Mouse (Mus musculus) megakaryocyte, embryonic 14.5 days (primary cell): ENCODE measurements around the gene Inpp5k. TPM values are rescaled to one million over a fixed set of nuclear protein-coding genes. Genes with fewer than 3 reads are reported as not detected.
"Not testable (repeated sequence)": the region's sequence is repeated elsewhere in the genome, so short reads cannot be mapped to it uniquely, and the experiment has no call there.

Experiments used
- H3K27me3 ChIP-seq: replicated peaks from 2 replicates; pipeline ENCODE3; 2012; ENCODE audit warnings: inconsistent platforms
- H3K36me3 ChIP-seq: replicated peaks from 2 replicates; pipeline ENCODE3; 2012; ENCODE audit warnings: low read length, inconsistent platforms, mixed read lengths
- H3K4me1 ChIP-seq: 2 replicates; pipeline ENCODE4 v1.6.1; 2012; ENCODE audit warnings: inconsistent platforms
- H3K4me3 ChIP-seq: replicated peaks from 2 replicates; pipeline ENCODE3; 2012; ENCODE audit warnings: moderate library complexity, mild to moderate bottlenecking, inconsistent platforms
- H3K9me3 ChIP-seq: 2 replicates; pipeline ENCODE4 v1.6.1; 2012; ENCODE audit warnings: inconsistent platforms
- FLI1 ChIP-seq: IDR thresholded peaks from 2 replicates; pipeline ENCODE4 v1.6.1; 2012; ENCODE audit warnings: low read length, inconsistent platforms, mixed read lengths
- GATA1 ChIP-seq: IDR thresholded peaks from 3 replicates; pipeline ENCODE4 v1.6.1; 2012; ENCODE audit warnings: mixed read lengths, low read length, inconsistent platforms, borderline replicate concordance
- polyA plus RNA-seq: library from polyadenylated mRNA; stranded (reverse); fragments of >175 nt; gene quantifications from 2 replicates; pipeline ENCODE4 v1.2.3, GENCODE M21; 2012; ENCODE audit warnings: low replicate concordance; ENCODE audit not compliant: insufficient read depth

Gene Inpp5k
- polyA plus RNA-seq, 1 experiment, result 43.3 TPM

DNA sequence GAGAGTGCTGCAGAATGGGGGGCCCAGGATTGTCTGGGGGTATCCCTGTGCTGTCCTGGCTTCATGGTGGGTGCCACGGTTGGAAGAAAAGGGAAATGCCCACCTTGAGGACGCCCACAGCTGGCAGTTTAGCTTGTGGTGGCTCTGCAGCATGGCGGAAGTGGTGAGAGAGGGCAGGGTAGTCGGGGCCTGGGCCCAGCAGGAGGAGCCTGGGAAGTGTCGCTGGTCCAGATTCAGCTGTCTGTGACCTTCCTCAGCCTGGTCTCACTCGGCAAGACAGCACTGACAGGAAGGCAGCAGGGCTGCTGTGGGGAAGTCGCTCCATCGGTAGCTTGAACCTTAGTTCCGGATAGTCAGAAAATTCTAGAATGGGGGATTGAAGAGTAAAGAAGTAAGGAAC is 36.4 kb upstream of the Inpp5k start:
- Histone ChIP-seq H3K4me3 (no peak overlapping the region), H3K9me3 (no peaks in the 10 kb centered on the region), H3K27me3 (no peaks in the 10 kb centered on the region), H3K36me3 (peaks cover 94% of the 10 kb centered on the region), H3K4me1 (peaks cover 84% of the 10 kb centered on the region)
- no peak for TF ChIP-seq GATA1
- no peak for TF ChIP-seq FLI1

DNA sequence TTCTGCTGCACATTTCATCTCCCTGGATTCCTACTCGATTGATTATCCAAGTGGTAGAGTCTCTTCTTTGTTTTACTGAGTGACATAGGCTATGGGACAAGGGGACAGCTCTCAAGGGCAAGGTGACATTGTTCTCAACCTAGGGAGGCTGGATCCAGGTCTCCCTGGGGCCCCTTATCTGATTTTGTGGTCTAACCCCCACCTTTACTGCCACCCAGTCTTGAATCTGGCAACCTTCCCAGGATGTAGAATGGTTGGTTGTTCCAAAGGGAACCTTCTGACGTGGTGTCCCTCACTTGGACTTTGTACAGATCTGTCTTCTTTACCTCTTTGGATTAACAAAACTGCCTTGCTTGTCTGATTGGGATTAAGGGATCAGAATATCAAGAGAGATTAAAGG is 35.4 kb upstream of the Inpp5k start:
- no peaks in the 10 kb centered on the region for H3K9me3 ChIP-seq
- peaks cover 75% of the 10 kb centered on the region for H3K4me1 ChIP-seq
- no peak for TF ChIP-seq GATA1
- no peak for TF ChIP-seq FLI1
- peaks cover 92% of the 10 kb centered on the region for H3K36me3 ChIP-seq
- no peaks in the 10 kb centered on the region for H3K27me3 ChIP-seq
- H3K4me3 ChIP-seq, result no peak overlapping the region

DNA sequence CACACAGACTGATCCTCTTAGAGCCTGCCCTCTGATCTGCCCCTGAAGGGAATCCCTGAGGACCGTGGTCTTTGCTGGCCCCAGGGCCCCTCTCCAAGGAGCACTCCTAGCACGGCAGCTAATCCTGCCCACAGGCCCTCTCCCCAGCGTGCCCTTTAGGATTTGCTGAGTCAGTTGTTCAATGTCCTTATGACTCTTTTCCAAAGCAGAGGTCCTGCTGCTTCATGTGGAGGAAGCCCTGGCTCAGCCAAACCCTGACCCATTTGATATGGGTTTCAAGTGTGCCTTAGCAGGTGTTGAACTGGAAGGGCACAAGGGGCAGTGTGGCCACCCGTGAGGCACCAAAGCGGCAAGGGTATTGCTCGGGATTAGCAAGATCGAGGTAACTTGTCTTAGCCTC is 35.0 kb upstream of the Inpp5k start:
- H3K9me3 ChIP-seq, result no peaks in the 10 kb centered on the region
- H3K27me3 ChIP-seq, result no peaks in the 10 kb centered on the region
- peaks cover 92% of the 10 kb centered on the region for H3K36me3 ChIP-seq
- H3K4me3 ChIP-seq, result no peak overlapping the region
- H3K4me1 ChIP-seq, result peaks cover 76% of the 10 kb centered on the region
- TF ChIP-seq GATA1 (no peak), FLI1 (no peak)

DNA sequence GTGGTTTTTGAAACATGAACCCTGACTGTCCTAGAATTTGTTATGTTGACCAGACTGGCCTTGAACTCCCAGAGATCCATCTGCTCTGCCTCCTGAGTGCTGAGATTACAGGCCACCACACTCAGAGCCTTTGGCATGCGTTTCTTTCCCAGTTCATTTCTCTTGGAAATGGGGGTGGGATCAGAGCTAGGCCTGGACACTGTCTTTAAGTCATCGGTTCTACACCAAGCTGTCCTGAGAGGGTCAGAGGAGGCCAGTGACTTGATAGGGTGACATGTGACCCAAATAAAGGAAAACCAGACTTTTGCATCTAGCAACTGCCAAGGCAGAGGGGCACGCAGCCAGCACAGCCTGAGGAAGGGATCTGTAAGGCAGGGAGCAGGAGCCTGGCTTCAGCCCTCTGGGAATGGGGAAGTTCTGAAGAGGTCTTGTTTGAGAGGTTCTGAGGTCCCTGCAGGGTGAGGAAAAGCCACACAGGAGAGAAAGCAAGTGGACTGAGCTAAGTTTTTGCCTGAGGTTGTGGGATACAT is 34.0 kb upstream of the Inpp5k start:
- Histone ChIP-seq H3K4me3 (no peak overlapping the region), H3K27me3 (no peaks in the 10 kb centered on the region), H3K36me3 (peaks cover 95% of the 10 kb centered on the region), H3K4me1 (peaks cover 70% of the 10 kb centered on the region), H3K9me3 (no peaks in the 10 kb centered on the region)
- no peak for TF ChIP-seq FLI1

DNA sequence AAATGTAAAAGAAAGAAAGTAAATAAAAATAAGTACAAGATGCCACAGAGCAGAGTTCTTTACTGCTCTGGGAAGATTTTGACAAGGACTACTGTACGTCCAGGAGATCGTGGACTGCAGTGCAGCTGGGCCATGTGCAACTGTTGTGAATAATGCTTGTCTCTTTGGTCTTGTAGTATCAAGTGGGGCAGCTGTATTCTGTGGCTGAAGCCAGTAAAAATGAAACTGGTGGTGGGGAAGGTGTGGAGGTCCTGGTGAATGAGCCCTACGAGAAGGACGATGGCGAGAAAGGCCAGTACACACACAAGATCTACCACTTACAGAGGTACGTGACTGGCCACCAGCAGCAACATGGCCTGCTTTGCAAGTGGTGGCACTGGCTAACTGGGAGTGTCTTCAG is 32.8 kb upstream of the Inpp5k start:
- Histone ChIP-seq H3K4me3 (peak overlapping the region; percentile 57), H3K9me3 (no peaks in the 10 kb centered on the region), H3K4me1 (peaks cover 60% of the 10 kb centered on the region), H3K36me3 (peaks cover 95% of the 10 kb centered on the region), H3K27me3 (no peaks in the 10 kb centered on the region)
- TF ChIP-seq FLI1 (no peak), GATA1 (no peak)

DNA sequence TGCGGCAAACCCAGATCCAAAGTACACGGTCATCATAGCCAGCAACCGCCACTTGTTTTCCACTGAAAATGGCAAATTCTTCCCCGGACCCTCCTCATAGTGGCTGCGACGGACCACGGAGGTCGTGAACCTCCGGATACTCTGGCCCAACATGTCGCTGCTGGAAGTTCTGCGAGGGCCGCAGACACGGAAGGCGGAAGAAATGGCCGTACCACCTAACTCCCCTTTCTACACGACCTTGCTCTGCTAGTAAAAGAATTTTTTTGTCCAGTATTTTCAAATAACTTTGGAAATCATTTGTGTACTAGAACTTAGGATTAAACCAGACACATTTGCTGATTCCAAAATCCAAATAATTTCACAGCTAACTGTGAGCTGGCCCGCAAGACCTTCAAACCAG is 31.0 kb upstream of the Inpp5k start:
- H3K9me3 ChIP-seq, H3K4me3 ChIP-seq, H3K27me3 ChIP-seq: not testable (repeated sequence)
- Histone ChIP-seq H3K36me3 (peaks cover 97% of the 10 kb centered on the region), H3K4me1 (peaks cover 58% of the 10 kb centered on the region)

DNA sequence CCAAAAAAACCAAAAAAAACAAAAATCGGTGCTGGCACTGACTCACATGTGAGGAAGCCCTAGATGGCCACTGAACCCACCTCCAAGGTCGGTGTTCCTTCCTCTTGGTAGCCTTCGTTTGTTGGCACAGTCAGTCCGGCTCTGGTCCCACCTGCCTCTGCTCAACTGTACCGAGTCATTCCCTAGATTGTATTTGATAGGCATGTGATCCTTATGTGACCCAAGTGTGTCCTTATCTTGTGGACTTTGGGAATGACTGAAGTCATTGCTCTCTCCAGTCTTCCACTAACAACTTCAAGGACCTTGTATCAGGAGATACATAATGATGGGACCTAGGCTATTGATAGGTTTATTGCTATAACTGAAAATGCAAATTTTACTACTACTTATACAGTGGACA is 26.0 kb upstream of the Inpp5k start:
- Histone ChIP-seq H3K4me3 (no peak overlapping the region), H3K27me3 (no peaks in the 10 kb centered on the region), H3K9me3 (no peaks in the 10 kb centered on the region), H3K36me3 (peaks cover 98% of the 10 kb centered on the region), H3K4me1 (peaks cover 34% of the 10 kb centered on the region)
- TF ChIP-seq GATA1 (no peak), FLI1 (no peak)

DNA sequence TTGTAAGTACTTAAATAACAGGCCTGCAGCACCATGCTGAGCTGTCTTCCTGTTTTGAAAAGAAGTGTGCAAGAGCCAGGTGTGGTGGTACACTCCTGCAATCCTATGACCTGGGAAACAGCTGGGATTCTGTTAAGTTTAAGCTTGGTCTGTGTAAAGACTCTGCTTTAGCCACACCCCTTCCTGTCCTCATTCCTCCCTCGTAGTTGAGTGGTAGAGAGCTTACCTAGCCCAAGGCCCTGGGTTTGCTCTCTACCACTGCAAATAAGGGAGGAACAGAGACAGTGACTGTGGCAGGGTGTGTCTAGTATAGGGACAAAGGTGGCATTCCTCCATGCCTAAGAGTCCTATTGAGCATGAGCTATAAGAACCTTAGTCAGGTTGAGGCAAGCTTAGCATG is 25.5 kb upstream of the Inpp5k start:
- Histone ChIP-seq H3K36me3 (peaks cover 98% of the 10 kb centered on the region), H3K27me3 (no peaks in the 10 kb centered on the region), H3K4me3 (no peak overlapping the region), H3K9me3 (no peaks in the 10 kb centered on the region), H3K4me1 (peaks cover 39% of the 10 kb centered on the region)
- TF ChIP-seq FLI1 (no peak), GATA1 (no peak)

DNA sequence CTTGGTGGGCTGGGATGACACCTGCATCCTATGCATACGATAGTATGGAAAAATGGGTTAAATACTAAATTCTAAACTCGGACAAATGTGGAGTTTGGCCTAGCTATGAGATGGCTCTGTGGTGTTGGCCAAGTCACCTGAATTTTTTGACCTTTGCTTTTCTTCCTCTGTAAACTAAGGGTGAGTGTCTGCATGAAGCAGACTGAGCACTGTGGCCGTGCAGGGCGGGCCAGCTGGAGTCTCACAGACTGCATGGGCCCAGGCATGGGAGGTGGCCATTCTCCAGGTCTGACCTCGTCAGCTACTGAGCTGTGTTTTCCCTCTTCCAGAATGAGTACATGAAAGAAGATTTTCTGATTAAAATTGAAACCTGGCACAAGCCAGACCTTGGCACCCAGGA is 22.0 kb upstream of the Inpp5k start:
- H3K36me3 ChIP-seq, result peaks cover 96% of the 10 kb centered on the region
- H3K4me3 ChIP-seq, result no peak overlapping the region
- H3K9me3 ChIP-seq, result no peaks in the 10 kb centered on the region
- no peak for TF ChIP-seq FLI1
- no peak for TF ChIP-seq GATA1
- no peaks in the 10 kb centered on the region for H3K27me3 ChIP-seq
- H3K4me1 ChIP-seq, result peaks cover 27% of the 10 kb centered on the region

DNA sequence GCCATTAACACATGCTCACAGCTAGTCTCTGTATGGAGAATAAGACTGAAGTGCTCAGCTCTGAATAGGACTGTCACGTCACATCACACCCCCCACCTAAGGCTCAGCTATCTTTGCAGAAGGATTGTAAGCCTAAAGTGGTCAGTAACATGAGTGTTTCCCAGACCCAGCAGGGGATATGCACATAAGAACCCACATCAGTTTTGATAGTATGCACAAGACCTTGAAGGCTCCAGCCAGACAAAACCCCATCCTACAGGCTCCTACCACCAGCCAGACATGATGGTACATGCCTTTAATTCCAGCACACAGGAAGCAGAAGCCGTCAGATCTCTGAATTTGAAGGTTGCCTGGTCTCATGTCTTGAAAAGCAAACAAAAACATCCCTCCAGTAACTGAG is 20.8 kb upstream of the Inpp5k start:
- H3K36me3 ChIP-seq, result peaks cover 94% of the 10 kb centered on the region
- H3K4me3 ChIP-seq, result no peak overlapping the region
- H3K4me1 ChIP-seq, result peaks cover 23% of the 10 kb centered on the region
- TF ChIP-seq FLI1 (no peak), GATA1 (no peak)
- H3K27me3 ChIP-seq, result no peaks in the 10 kb centered on the region
- no peaks in the 10 kb centered on the region for H3K9me3 ChIP-seq

DNA sequence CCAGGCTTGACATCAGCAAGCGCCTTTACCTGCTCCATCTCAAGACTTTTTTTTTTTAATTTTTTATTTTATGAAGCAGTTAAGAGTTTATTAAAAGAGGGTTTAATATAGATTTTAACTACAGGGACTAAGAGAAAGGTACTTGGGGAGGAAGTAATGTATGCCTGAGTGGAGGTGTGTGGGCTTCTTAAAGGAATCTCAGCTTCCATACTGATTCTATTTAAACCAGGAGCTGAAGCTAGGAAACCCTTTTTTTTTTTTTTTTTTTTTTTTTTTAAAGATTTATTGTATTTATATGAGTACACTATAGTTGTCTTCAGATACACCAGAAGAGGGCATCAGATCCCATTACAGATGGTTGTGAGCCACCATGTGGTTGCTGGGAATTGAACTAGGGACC is 16.0 kb upstream of the Inpp5k start:
- Histone ChIP-seq H3K9me3 (no peaks in the 10 kb centered on the region), H3K27me3 (no peaks in the 10 kb centered on the region), H3K36me3 (peaks cover 91% of the 10 kb centered on the region), H3K4me3 (no peak overlapping the region), H3K4me1 (peaks cover 6% of the 10 kb centered on the region; the same call in 1 of the 2 replicates)
- TF ChIP-seq GATA1 (no peak), FLI1 (no peak)
